Mouse (Mus musculus) intestine, embryonic 14.5 days (tissue): ENCODE data around the gene Hivep1. TPM values are rescaled to one million over a fixed set of nuclear protein-coding genes. Genes with fewer than 3 reads are reported as not detected.

ENCODE experiments used
- ATAC-seq: fragments of 200-750 bp; cut with Nextera tagmentation; replicated peaks from 2 replicates; pipeline ENCODE4 v1.8.0; 2017; ENCODE audit warnings: low read depth, moderate number of reproducible peaks, moderate TSS enrichment, moderate library complexity; ENCODE audit not compliant: low FRiP score, low TSS enrichment
- DNase-seq: peaks from one replicate; pipeline ENCODE4 v3.0.0-alpha.2; 2018; ENCODE audit warnings: low spot score
- H3K27ac ChIP-seq: fragments of 300-500 bp; sonication (generic); 2 replicates; pipeline ENCODE4 v1.5.1; 2014; ENCODE audit warnings: low read depth, mild to moderate bottlenecking, control low read depth
- H3K27me3 ChIP-seq: fragments of 300-500 bp; sonication (generic); replicated peaks from 2 replicates; pipeline ENCODE4 v1.6.1; 2014; ENCODE audit warnings: low read length, control low read depth; ENCODE audit not compliant: control insufficient read depth, insufficient read depth
- H3K36me3 ChIP-seq: fragments of 300-500 bp; sonication (generic); 2 replicates; pipeline ENCODE4 v1.6.1; 2014; ENCODE audit warnings: low read length, control low read depth; ENCODE audit not compliant: control insufficient read depth, insufficient read depth
- H3K4me1 ChIP-seq: fragments of 300-500 bp; sonication (generic); replicated peaks from 2 replicates; pipeline ENCODE4 v1.6.1; 2014; ENCODE audit warnings: low read length, control low read depth, mixed read lengths; ENCODE audit not compliant: control insufficient read depth, insufficient read depth
- H3K4me2 ChIP-seq: fragments of 300-500 bp; sonication (generic); 2 replicates; pipeline ENCODE4 v1.6.1; 2014; ENCODE audit warnings: low read length
- H3K4me3 ChIP-seq: fragments of 300-500 bp; sonication (generic); 2 replicates; pipeline ENCODE4 v1.5.1; 2014; ENCODE audit warnings: low read depth, low read length, control low read depth, mixed read lengths
- H3K9ac ChIP-seq: fragments of 300-500 bp; sonication (generic); 2 replicates; pipeline ENCODE4 v1.6.1; 2014; ENCODE audit warnings: mild to moderate bottlenecking, low read length
- H3K9me3 ChIP-seq: fragments of 300-500 bp; sonication (generic); 2 replicates; pipeline ENCODE4 v1.6.1; 2016; ENCODE audit warnings: low read length, control low read depth; ENCODE audit not compliant: control insufficient read depth
- WGBS: fragments of 180-500 bp; shearing (Covaris S2); extraction: QIAGEN DNeasy Blood & Tissue Kit; methylation state at CpG from one replicate; pipeline ENCODE4 v1.1.7; 2014; 5-methylcytosine and 5-hydroxymethylcytosine counted together
- polyA plus RNA-seq: library from polyadenylated mRNA; unstranded; fragments of >200 nt; fragmentation: Nextera tagmentation; extraction: Ambion mirVana; gene quantifications from 2 replicates; pipeline ENCODE4 v1.2.1, GENCODE M21; 2014

Hivep1 gene
- polyA plus RNA-seq, 1 experiment from 2014 or later: 10.0 TPM

GRCm38 (mm10) chr13:42050160-42050559 lies 1.7 kb upstream of the Hivep1 start:
- Histone ChIP-seq H3K4me3 (peak overlapping the region; percentile 85), H3K36me3 (no peaks in the 10 kb centered on the region), H3K27me3 (no peaks in the 10 kb centered on the region), H3K9me3 (no peaks in the 10 kb centered on the region), H3K9ac (peak overlapping the region; percentile 85), H3K27ac (peak overlapping the region; percentile 96), H3K4me2 (peak overlapping the region; percentile 72), H3K4me1 (peaks cover 11% of the 10 kb centered on the region)
- DNase-seq (no peak), ATAC-seq (no peak)
- WGBS: 6% methylated on average over 3 of the region's 3 CpGs

DNA sequence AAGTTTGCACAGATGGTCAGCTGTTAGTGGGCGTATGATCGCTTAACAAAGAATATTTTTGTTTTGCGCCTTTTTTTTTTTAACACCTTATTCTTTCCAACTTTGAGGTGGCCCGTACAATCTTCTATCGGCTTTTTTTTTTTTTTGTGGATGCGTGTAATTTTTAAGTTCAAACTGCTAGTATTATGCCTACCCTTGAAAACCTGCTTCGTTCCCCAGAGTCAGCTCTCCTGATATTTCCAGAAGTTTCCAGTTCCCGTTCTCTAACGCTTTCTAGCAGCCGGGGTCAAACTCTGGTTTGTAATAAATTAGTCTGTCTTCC lies 980 bp upstream of the Hivep1 start:
- under 1% methylated on average over 10 of the region's 10 CpGs for WGBS

DNA sequence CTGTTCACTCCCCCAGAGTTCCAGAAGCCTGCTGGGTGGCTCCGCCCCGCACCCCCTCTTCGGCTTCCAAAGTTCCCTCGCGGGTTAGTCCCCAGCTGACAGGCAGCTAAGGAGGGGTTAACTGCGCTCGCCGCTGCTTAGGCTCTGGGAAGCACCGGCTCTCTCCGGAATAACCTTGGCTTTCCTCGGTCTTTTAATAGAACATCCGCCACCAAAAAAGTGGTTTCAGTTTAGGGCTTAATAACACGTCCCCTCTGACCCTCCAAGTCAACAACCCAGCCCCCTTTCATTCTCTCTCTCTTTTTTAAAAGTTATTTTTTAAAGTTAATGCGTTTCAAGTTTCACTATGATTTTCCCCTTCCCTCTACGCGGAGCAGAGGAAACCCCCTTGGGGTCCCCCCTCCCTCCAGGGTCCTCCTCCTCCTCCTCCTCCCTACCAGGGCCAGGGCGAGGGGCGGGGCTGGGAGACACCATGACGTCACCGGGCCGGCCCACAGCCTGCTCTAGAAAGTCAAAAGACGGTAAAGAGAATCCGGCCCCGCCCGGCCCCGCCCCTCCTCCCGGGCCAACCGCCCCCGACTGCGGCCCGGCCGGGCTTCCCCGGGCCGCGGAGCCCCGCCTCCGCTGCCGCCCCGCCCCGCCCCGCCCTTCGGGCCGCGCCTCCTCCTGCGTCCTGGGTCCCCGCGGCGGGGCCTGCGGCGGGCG lies 467 bp upstream of the Hivep1 start:
- peaks cover 11% of the 10 kb centered on the region for H3K4me1 ChIP-seq

More for the DNA sequence above, 980 bp upstream of the Hivep1 start:
- DNase-seq: no peak
- H3K27ac ChIP-seq: peak overlapping the region; percentile 96
- peak overlapping the region; percentile 85 for H3K4me3 ChIP-seq
- H3K27me3 ChIP-seq: no peaks in the 10 kb centered on the region
- peak overlapping the region; percentile 72 for H3K4me2 ChIP-seq
- peak overlapping the region; percentile 85 for H3K9ac ChIP-seq
- peaks cover 11% of the 10 kb centered on the region for H3K4me1 ChIP-seq
- no peak for ATAC-seq
- H3K36me3 ChIP-seq: peaks cover 2% of the 10 kb centered on the region; the same call in 1 of the 2 replicates
- H3K9me3 ChIP-seq: no peaks in the 10 kb centered on the region

DNA sequence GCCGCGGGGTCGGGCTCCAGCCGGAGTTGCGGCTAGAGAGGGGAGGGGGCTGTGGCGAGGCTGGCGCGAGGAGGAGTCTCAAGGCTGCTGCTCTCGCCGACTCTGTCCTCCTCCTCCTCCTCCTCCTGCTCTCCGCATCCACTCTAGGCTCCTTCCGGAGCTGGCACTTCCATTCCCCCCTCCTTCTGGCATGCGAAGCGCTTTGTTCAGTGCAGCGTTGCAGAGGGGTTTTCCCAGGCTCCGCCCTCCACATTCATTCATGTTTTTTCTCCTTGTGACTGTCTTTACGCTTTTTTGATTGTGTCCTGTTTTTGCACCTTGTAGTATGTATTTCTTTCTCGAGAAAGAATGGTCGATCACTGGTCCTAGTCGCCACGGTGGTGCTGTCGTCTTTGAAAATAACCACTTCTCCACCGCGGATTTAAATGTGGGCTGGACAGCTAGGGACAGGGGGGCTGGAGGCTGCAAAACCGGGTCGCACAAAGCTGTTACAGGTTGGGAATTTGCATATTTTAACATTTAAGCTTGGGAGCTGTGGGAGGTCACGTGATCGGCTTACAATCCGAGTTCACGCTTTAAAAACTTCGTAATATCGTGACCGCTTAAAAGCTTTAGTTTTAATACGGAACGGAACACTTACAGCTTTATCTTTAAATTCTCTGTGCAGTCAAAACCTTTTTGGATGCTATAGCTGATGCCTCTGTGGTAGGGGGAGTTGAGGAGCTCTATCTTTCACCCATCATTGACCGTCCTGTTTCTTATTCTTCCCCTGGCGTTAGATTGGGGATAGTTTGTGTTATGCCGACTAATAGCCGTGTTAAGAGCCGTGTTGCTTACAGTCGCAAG lies 1.1 kb downstream of the Hivep1 start:
- no peaks in the 10 kb centered on the region for H3K27me3 ChIP-seq
- DNase-seq (peak; percentile 87), ATAC-seq (peak; percentile 48)
- H3K27ac ChIP-seq: peak overlapping the region; percentile 96
- H3K9me3 ChIP-seq: no peaks in the 10 kb centered on the region
- H3K4me1 ChIP-seq: peaks cover 11% of the 10 kb centered on the region
- peak overlapping the region; percentile 81 for H3K4me2 ChIP-seq
- peaks cover 17% of the 10 kb centered on the region for H3K36me3 ChIP-seq
- H3K4me3 ChIP-seq: peak overlapping the region; percentile 85
- under 1% methylated on average over 36 of the region's 41 CpGs for WGBS
- H3K9ac ChIP-seq: peak overlapping the region; percentile 85

More for the DNA sequence above, 467 bp upstream of the Hivep1 start:
- under 1% methylated on average over 32 of the region's 51 CpGs for WGBS
- H3K36me3 ChIP-seq: peaks cover 7% of the 10 kb centered on the region
- H3K4me2 ChIP-seq: peak overlapping the region; percentile 81
- H3K27ac ChIP-seq: peak overlapping the region; percentile 96
- no peaks in the 10 kb centered on the region for H3K9me3 ChIP-seq
- H3K4me3 ChIP-seq: peak overlapping the region; percentile 85
- peak; percentile 87 for ATAC-seq
- no peaks in the 10 kb centered on the region for H3K27me3 ChIP-seq
- DNase-seq: peak; percentile 98
- H3K9ac ChIP-seq: peak overlapping the region; percentile 85

GRCm38 (mm10) chr13:42053656-42054055 lies 1.8 kb downstream of the Hivep1 start:
- Histone ChIP-seq H3K27me3 (no peaks in the 10 kb centered on the region), H3K9ac (peak overlapping the region; percentile 85), H3K4me3 (peak overlapping the region; percentile 85), H3K36me3 (peaks cover 21% of the 10 kb centered on the region), H3K4me1 (peaks cover 11% of the 10 kb centered on the region), H3K9me3 (no peaks in the 10 kb centered on the region), H3K27ac (no peak overlapping the region), H3K4me2 (peak overlapping the region; percentile 81)
- WGBS: 28% methylated on average over 2 of the region's 2 CpGs
- ATAC-seq (no peak), DNase-seq (no peak)

- H3K4me2 ChIP-seq: no peak overlapping the region
- WGBS: 60% methylated on average over 3 of the region's 3 CpGs
These were observed 2.3 kb downstream of the Hivep1 start for GRCm38 (mm10) chr13:42054138-42054537.

GRCm38 (mm10) chr13:42056712-42057332 lies 5.0 kb downstream of the Hivep1 start:
- no peak for DNase-seq
- H3K4me2 ChIP-seq: no peak overlapping the region
- ATAC-seq: no peak
- H3K4me1 ChIP-seq: peaks cover 6% of the 10 kb centered on the region
- H3K27ac ChIP-seq: no peak overlapping the region
- no peaks in the 10 kb centered on the region for H3K27me3 ChIP-seq
- H3K9ac ChIP-seq: no peak overlapping the region
- no peak overlapping the region for H3K4me3 ChIP-seq
- 89% methylated on average over 2 of the region's 2 CpGs for WGBS
- no peaks in the 10 kb centered on the region for H3K9me3 ChIP-seq
- peaks cover 32% of the 10 kb centered on the region for H3K36me3 ChIP-seq

More at GRCm38 (mm10) chr13:42054138-42054537, 2.3 kb downstream of the Hivep1 start:
- Histone ChIP-seq H3K4me3 (no peak overlapping the region), H3K27ac (no peak overlapping the region), H3K9ac (no peak overlapping the region), H3K27me3 (no peaks in the 10 kb centered on the region), H3K36me3 (peaks cover 21% of the 10 kb centered on the region), H3K9me3 (no peaks in the 10 kb centered on the region), H3K4me1 (peaks cover 11% of the 10 kb centered on the region)
- DNase-seq (no peak), ATAC-seq (no peak)

DNA sequence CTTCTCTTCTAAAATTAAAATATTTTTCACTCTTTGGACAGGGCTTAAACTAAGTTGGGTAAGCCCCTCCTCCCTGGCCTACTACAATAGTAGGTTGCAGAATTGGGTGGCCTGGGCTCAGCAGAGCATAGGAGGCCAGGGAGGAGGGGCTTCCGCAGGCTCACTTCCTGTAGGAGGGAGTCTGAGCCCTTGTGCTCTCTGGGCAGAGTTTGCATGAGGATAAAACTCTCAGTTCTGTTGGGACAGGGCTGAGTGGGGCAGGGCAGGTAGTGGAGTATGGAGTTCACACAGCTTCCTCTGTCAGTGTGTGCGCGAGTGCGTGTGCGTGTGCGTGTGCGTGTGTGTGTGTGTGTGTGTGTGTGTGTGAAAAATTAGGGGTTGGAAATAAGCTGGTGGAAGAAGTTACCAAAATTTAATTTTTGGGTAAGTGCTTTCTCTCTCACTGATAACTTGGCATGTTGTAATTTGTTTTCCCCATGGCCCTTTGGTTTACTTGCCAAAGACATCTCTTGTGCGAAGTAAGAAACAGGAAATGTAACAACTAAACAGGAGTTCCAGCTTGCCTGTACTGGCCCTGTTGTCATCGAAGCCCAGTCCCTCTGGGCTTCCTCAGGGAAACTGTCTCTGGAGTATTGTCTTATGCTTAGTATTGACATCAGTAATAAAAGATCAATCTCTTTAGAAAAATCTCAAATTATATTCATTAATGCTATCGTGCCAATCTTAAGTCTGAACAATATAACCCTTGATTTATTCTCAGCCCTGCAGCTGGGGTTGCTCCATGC lies 9.2 kb downstream of the Hivep1 start:
- no peak for DNase-seq
- WGBS: 86% methylated on average over 10 of the region's 10 CpGs
- Histone ChIP-seq H3K27me3 (no peaks in the 10 kb centered on the region), H3K4me2 (no peak overlapping the region), H3K4me1 (0 out of 2 replicates have a peak, but pooled peaks cover 3% of the 10 kb centered on the region), H3K9ac (no peak overlapping the region), H3K9me3 (no peaks in the 10 kb centered on the region), H3K4me3 (no peak overlapping the region), H3K27ac (no peak overlapping the region), H3K36me3 (peaks cover 43% of the 10 kb centered on the region)
- ATAC-seq: no peak
